Mouse (Mus musculus) hindbrain, embryonic 15.5 days (tissue): ENCODE data around the gene Rabl2. TPM values are rescaled to one million over a fixed set of nuclear protein-coding genes. Genes with fewer than 3 reads are reported as not detected.

Experiments used
- ATAC-seq: fragments of 200-750 bp; cut with Nextera tagmentation; 2 replicates; pipeline ENCODE4 v1.8.0; 2017; ENCODE audit warnings: low read depth, moderate number of reproducible peaks, moderate TSS enrichment; ENCODE audit not compliant: low FRiP score
- H3K27ac ChIP-seq: fragments of 300-500 bp; sonication (generic); replicated peaks from 2 replicates; pipeline ENCODE4 v1.5.1; 2015; ENCODE audit warnings: mild to moderate bottlenecking, inconsistent platforms
- H3K27me3 ChIP-seq: fragments of 300-500 bp; sonication (generic); 2 replicates; pipeline ENCODE4 v1.6.1; 2015; ENCODE audit warnings: control low read depth, inconsistent platforms
- H3K36me3 ChIP-seq: fragments of 300-500 bp; sonication (generic); 2 replicates; pipeline ENCODE4 v1.6.1; 2015; ENCODE audit warnings: control low read depth, inconsistent platforms
- H3K4me1 ChIP-seq: fragments of 300-500 bp; sonication (generic); replicated peaks from 2 replicates; pipeline ENCODE4 v1.6.1; 2015; ENCODE audit warnings: control low read depth, inconsistent platforms
- H3K4me2 ChIP-seq: fragments of 300-500 bp; sonication (generic); 2 replicates; pipeline ENCODE4 v1.6.1; 2015; ENCODE audit warnings: moderate library complexity, mild to moderate bottlenecking, inconsistent platforms
- H3K4me3 ChIP-seq: fragments of 300-500 bp; sonication (generic); 2 replicates; pipeline ENCODE4 v1.5.1; 2015; ENCODE audit warnings: mild to moderate bottlenecking, inconsistent platforms
- H3K9ac ChIP-seq: fragments of 300-500 bp; sonication (generic); 2 replicates; pipeline ENCODE4 v1.6.1; 2015; ENCODE audit warnings: inconsistent platforms
- H3K9me3 ChIP-seq: fragments of 300-500 bp; sonication (generic); 2 replicates; pipeline ENCODE4 v1.6.1; 2016; ENCODE audit warnings: control low read depth, inconsistent platforms
- WGBS: fragments of 180-500 bp; shearing (Covaris S2); methylation state at CpG from one replicate; pipeline ENCODE4 v1.1.7; 2015; 5-methylcytosine and 5-hydroxymethylcytosine counted together
- polyA plus RNA-seq: library from polyadenylated mRNA; unstranded; fragments of >200 nt; fragmentation: Nextera tagmentation; extraction: Ambion mirVana; gene quantifications from 2 replicates; pipeline ENCODE4 v1.2.1, GENCODE M21; 2015

Rabl2 gene
- polyA plus RNA-seq, 1 experiment from 2014 or later: 86.2 TPM

DNA sequence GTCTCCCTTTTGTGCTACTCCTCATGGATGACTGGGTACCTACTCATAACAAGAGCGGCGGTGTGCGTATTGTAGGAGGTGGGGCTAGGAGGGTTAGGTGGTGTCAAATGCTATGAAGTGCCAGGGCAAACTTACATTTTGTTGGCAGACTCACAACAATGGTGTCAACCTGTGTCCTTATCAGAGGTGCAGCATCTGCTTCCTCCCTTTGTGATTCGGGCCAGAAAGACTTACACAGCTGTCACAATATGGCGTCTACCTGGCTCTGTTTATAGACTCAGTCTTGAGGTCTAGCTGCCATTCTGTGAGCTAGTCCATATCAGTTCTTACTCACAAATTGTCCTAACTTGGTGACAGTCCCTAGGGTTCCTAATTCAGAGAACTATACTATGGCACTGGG is 6.6 kb downstream of the Rabl2 start:
- no peak overlapping the region for H3K27ac ChIP-seq
- no peaks in the 10 kb centered on the region for H3K9me3 ChIP-seq
- no peak overlapping the region for H3K4me2 ChIP-seq
- H3K9ac ChIP-seq: no peak overlapping the region
- no peak overlapping the region for H3K4me3 ChIP-seq
- H3K4me1 ChIP-seq: peaks cover 4% of the 10 kb centered on the region
- no peaks in the 10 kb centered on the region for H3K27me3 ChIP-seq
- H3K36me3 ChIP-seq: peaks cover 31% of the 10 kb centered on the region
- 83% methylated on average over 5 of the region's 5 CpGs for WGBS
- no peak for ATAC-seq

DNA sequence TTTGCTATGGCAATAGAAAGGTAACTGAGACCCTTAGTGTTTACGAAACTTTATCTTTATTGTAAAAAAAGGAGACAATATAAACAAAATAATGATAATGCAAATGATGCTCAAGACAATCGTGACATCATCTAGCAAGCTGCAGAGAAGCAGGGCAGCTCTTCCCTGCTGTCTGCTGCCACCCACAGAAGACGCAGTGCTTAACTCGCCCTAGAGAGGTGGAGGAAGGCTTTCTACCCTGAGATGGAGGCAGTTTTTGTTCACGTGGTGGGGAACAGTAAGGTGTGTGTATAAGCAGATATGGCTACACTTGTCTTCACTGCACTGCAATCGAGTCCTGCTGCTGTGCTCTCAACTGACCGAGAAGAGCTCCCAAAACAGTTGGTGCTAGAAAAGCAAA is 9.2 kb downstream of the Rabl2 start:
- WGBS: 92% methylated on average over 7 of the region's 7 CpGs
- ATAC-seq: no peak

DNA sequence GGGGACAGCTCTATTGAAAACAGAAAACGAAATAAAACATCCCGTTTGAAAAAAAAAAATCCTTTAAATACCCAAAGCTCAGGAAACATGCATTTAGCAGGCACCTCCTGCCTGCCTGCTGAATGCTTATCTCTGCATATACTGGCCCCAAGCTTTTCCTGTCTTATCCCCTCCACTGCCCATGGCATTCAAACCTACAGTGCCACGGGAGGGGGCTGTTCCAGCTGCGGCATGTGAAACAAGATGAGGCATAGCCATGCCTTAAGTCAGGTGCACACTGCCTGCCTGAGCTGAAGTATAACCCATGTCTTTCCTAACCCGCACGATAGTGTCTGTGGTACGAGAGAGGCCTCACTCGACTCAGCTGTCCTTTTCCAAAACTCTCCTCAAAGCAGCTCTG is 19.6 kb downstream of the Rabl2 start:
- Histone ChIP-seq H3K27me3 (no peaks in the 10 kb centered on the region), H3K4me2 (no peak overlapping the region), H3K27ac (no peak overlapping the region), H3K9me3 (no peaks in the 10 kb centered on the region), H3K9ac (no peak overlapping the region), H3K36me3 (no peaks in the 10 kb centered on the region), H3K4me3 (no peak overlapping the region), H3K4me1 (no peaks in the 10 kb centered on the region)
- ATAC-seq: no peak
- 80% methylated on average over 8 of the region's 8 CpGs for WGBS

More for the DNA sequence above, 9.2 kb downstream of the Rabl2 start:
- no peak overlapping the region for H3K27ac ChIP-seq
- H3K9ac ChIP-seq: no peak overlapping the region
- H3K27me3 ChIP-seq: no peaks in the 10 kb centered on the region
- H3K4me1 ChIP-seq: no peaks in the 10 kb centered on the region
- no peak overlapping the region for H3K4me2 ChIP-seq
- H3K4me3 ChIP-seq: no peak overlapping the region
- H3K9me3 ChIP-seq: no peaks in the 10 kb centered on the region
- H3K36me3 ChIP-seq: peaks cover 27% of the 10 kb centered on the region

DNA sequence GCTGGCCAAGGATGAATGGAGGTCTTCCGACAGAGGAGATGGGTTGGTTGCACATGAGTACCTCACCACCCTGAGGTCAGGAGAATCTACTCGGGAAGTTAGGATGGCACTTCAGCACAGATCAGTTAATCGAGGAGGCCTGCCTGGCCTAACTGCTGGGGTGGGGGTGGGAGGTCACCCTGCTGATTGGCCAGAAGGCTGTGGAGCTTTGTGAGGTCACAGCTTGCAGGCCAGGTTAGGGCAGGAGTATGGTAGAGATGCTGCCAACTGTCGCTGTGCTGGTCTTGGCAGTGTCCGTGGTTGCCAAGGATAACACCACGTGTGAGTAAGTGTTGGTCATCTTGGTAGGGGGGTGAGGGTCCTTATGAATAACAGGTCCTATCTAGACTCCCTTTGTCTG is 23.6 kb downstream of the Rabl2 start, which contains the start of gene Acr:
Acr (plus strand) TSS at position 213 of the 400 bp plus-strand sequence.
- Histone ChIP-seq H3K27me3 (no peaks in the 10 kb centered on the region), H3K27ac (no peak within 1 kb of the TSS), H3K4me2 (no peak within 1 kb of the TSS), H3K9ac (no peak within 1 kb of the TSS), H3K9me3 (no peaks in the 10 kb centered on the region), H3K36me3 (no peaks in the 10 kb centered on the region), H3K4me1 (no peaks in the 10 kb centered on the region), H3K4me3 (no peak within 1 kb of the TSS)
- WGBS: 92% methylated on average over 6 of the region's 6 CpGs
- ATAC-seq: no peak

DNA sequence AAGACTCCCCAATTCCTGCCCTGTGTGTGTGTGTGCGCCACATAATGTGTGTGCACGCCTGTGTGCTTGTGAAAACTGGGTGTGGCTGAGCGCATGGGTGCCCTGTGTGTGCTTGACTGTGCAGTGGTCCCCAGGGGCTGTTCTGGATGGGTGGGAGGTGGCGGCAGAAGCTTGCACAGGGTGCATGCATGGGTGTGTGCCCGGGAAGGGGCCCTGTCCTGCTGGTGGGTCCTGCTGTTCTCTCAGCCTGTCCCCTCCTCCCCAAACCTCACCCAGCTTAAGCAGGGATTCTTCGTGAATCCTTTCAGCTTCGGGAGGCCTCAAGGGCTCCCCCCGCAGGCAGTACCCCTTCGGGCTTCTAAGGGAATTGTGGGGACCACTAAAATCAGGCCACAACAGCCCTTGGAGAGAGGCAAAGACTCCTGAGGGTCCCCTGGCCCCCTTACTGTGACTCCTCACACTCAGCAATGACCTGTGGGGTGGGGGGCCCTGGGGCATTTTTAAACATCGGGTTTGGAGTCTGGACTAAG is 32.5 kb downstream of the Rabl2 start:
- peaks cover 30% of the 10 kb centered on the region for H3K27me3 ChIP-seq
- H3K9me3 ChIP-seq: no peaks in the 10 kb centered on the region
- 44% methylated on average over 10 of the region's 10 CpGs for whole genome bisulfite sequencing
- no peak overlapping the region for H3K9ac ChIP-seq
- no peak overlapping the region for H3K27ac ChIP-seq
- H3K4me3 ChIP-seq: no peak overlapping the region
- no peak overlapping the region for H3K4me2 ChIP-seq
- no peak for ATAC-seq
- no peaks in the 10 kb centered on the region for H3K36me3 ChIP-seq
- peaks cover 23% of the 10 kb centered on the region for H3K4me1 ChIP-seq

DNA sequence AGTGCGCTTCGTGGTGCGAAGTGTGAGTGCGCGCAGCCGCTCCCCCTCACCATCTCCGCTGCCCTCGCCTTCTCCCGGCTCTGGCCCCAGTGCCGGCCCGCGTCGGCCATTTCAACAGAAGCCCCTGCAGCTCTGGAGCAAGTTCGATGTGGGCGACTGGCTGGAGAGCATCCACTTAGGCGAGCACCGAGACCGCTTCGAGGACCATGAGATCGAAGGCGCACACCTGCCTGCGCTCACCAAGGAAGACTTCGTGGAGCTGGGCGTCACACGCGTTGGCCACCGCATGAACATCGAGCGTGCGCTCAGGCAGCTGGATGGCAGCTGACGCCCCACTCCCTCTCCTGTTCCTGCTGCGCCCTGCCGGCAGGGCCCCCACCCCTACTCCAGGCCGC is 33.7 kb downstream of the Rabl2 start:
- H3K4me3 ChIP-seq: peak overlapping the region; percentile 8; the same call in 1 of the 2 replicates
- no peak overlapping the region for H3K27ac ChIP-seq
- H3K27me3 ChIP-seq: peaks cover 30% of the 10 kb centered on the region
- 11% methylated on average over 33 of the region's 34 CpGs for WGBS
- H3K4me2 ChIP-seq: peak overlapping the region; percentile 44
- no peaks in the 10 kb centered on the region for H3K36me3 ChIP-seq
- H3K9me3 ChIP-seq: no peaks in the 10 kb centered on the region
- ATAC-seq: no peak
- peaks cover 23% of the 10 kb centered on the region for H3K4me1 ChIP-seq
- no peak overlapping the region for H3K9ac ChIP-seq

DNA sequence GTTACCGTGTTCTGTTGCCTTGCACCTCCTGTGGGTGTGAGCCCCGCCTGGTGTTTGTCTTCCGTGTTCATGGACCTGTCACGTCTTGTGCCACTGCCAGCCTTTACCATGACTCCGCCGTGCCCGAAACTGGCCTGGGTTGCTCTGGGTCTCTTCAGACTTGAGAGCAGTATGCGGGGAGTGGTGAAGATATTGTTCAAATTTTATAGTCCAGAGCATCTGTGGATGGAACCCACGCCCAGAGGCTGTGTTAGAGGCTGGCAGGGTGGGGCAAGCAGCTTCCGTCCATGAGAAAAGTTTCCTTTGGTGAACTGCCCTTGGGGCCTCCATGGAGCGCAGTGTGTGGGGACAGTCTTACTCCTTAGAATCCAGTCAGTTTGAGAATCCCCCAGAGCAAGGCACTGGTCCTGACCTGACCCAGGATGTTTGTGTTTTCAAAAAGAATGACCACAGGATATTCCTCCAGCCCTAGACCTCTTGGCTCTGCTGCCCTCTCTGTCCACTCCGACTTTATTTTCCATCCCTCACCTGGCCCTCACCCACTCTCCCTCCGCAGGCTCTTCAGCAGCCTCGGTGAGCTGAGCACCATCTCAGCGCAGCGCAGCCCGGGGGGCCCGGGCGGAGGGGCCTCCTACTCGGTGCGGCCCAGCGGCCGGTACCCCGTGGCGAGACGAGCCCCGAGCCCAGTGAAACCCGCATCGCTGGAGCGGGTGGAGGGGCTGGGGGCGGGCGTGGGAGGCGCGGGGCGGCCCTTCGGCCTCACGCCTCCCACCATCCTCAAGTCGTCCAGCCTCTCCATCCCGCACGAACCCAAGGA is 34.3 kb downstream of the Rabl2 start:
- 18% methylated on average over 40 of the region's 40 CpGs for WGBS
- Histone ChIP-seq H3K4me1 (peaks cover 23% of the 10 kb centered on the region), H3K9ac (no peak overlapping the region), H3K4me3 (peak overlapping the region; percentile 8; the same call in 1 of the 2 replicates), H3K27me3 (peaks cover 30% of the 10 kb centered on the region), H3K9me3 (no peaks in the 10 kb centered on the region), H3K36me3 (no peaks in the 10 kb centered on the region), H3K4me2 (peak overlapping the region; percentile 44), H3K27ac (no peak overlapping the region)
- ATAC-seq: peak; percentile 39; the same call in 1 of the 2 replicates

DNA sequence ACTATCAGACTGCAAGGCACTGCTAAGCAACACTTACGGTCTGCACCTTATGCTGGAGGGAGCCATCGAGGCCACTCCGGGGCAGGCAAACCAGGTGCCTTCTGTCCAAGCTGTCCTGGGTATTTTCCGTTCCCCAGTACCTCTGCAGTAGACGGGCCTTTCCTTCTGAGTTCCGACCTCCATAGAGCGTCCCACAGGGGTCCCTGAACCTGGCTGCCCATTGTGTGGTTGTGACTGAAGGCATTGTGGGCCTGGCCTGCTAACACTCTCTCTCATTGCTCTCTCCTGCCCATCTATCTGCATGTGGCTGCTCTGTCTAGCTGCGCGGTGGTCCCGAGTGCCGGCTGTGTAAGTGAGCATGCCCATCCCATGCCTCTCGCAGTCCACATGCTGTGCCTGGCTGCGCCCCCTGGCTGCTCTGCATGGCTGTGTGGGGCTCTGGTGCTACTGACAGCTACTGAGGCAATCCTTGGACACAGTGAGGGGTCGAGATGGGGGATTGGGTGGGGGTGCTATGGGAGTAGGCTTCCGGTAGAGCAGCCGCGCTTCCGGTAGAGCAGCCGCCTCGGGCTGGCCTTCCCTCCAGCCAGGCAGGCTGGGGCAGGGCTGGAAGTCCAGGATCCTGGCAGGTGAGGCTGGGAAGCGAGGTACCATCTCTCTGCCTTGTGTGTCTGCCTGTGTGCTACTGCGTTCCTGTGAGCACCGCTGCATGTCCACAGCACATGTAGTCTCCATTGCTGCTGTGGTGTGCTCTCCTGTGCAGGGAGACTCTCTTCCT is 35.1 kb downstream of the Rabl2 start:
- no peak overlapping the region for H3K27ac ChIP-seq
- no peak overlapping the region for H3K9ac ChIP-seq
- 23% methylated on average over 22 of the region's 23 CpGs for WGBS
- no peaks in the 10 kb centered on the region for H3K36me3 ChIP-seq
- H3K4me2 ChIP-seq: peak overlapping the region; percentile 28; the same call in 1 of the 2 replicates
- peaks cover 30% of the 10 kb centered on the region for H3K27me3 ChIP-seq
- ATAC-seq: peak; percentile 55; the same call in 1 of the 2 replicates
- H3K4me3 ChIP-seq: no peak overlapping the region
- no peaks in the 10 kb centered on the region for H3K9me3 ChIP-seq
- H3K4me1 ChIP-seq: peaks cover 23% of the 10 kb centered on the region

DNA sequence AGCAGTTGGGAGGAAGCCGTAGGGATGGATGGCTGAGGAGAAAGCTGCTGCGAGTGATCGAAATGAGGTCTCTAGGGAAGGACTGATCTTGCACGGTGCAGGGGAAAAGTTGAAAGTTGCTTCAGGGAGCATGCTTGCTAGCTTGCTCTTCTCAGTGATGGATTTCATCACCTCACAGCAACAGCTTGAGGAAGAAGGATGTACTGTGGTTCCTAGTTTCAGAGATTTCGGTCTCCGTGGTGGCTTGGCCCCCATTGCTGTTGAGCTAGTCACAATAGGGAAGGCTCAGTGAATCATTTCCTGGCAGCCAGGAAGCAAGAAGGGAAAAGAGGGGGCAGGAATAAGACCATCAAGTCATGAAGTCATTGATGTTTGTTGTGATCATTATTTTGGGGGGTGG is 36.1 kb downstream of the Rabl2 start:
- Histone ChIP-seq H3K9ac (no peak overlapping the region), H3K36me3 (no peaks in the 10 kb centered on the region; the same call in 1 of the 2 replicates), H3K4me2 (no peak overlapping the region), H3K27ac (no peak overlapping the region), H3K27me3 (peaks cover 30% of the 10 kb centered on the region), H3K4me1 (peaks cover 23% of the 10 kb centered on the region), H3K4me3 (no peak overlapping the region), H3K9me3 (no peaks in the 10 kb centered on the region)
- no peak for ATAC-seq
- WGBS: 77% methylated on average over 6 of the region's 6 CpGs

DNA sequence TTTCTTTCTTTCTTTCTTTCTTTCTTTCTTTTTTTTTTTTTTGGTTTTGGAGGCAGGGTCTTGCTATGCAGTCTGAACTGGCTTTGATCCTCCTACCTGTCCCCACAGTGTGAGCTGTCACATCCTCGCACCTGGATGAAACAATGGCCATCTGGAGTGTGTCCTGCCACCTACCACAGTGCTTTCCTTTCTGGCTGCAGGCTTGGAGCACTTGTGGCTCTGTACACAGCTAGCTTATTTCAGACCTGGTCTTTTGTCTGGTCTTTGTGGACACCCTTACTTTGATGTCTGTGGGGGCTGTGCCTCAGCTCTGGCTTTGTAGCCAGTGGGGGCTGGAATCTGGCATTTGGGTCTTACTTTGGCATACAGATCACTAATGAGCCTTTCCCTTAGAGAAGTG is 40.0 kb downstream of the Rabl2 start:
- Histone ChIP-seq H3K27me3 (peaks cover 11% of the 10 kb centered on the region), H3K9ac (no peak overlapping the region), H3K27ac (no peak overlapping the region), H3K4me3 (no peak overlapping the region), H3K4me1 (peaks cover 30% of the 10 kb centered on the region), H3K36me3 (peaks cover 3% of the 10 kb centered on the region; the same call in 1 of the 2 replicates), H3K4me2 (no peak overlapping the region), H3K9me3 (no peaks in the 10 kb centered on the region)
- no peak for ATAC-seq
- 96% methylated on average over 1 of the region's 1 CpGs for WGBS

DNA sequence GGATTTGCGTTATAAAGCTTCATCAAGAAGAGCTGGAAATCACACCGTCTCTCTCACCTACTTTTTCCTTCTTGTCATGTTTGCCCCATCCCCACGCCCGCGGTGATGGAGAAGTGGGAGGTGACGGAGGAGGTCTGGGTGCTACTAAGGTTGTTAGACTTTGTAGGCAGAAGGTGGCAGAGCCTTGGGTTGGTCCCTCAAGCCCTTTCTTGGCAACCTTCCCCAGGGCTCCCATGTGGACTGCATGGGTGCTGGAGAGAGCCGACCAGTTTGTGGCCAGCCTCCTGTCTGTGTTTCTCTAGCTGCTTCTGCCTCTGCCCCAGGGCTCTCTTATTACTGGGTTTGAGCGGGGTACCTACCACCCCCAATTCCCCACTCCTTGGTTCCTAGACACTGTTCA is 41.2 kb downstream of the Rabl2 start:
- H3K27ac ChIP-seq: no peak overlapping the region
- H3K36me3 ChIP-seq: peaks cover 3% of the 10 kb centered on the region; the same call in 1 of the 2 replicates
- H3K27me3 ChIP-seq: peaks cover 2% of the 10 kb centered on the region
- H3K4me2 ChIP-seq: no peak overlapping the region
- peaks cover 23% of the 10 kb centered on the region for H3K4me1 ChIP-seq
- WGBS: 92% methylated on average over 8 of the region's 8 CpGs
- no peak overlapping the region for H3K9ac ChIP-seq
- ATAC-seq: no peak
- no peaks in the 10 kb centered on the region for H3K9me3 ChIP-seq
- no peak overlapping the region for H3K4me3 ChIP-seq

DNA sequence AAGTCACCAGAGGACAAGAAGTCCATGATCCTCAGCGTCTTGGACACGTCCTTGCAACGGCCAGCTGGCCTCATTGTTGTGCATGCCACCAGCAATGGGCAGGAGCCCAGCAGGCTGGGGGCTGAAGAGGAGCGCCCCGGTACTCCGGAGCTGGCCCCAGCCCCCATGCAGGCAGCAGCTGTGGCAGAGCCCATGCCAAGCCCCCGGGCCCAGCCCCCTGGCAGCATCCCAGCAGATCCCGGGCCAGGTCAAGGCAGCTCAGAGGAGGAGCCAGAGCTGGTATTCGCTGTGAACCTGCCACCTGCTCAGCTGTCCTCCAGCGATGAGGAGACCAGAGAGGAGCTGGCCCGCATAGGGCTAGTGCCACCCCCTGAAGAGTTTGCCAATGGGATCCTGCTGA is 42.9 kb downstream of the Rabl2 start:
- Histone ChIP-seq H3K36me3 (peaks cover 3% of the 10 kb centered on the region; the same call in 1 of the 2 replicates), H3K27ac (peak overlapping the region; percentile 53), H3K9me3 (no peaks in the 10 kb centered on the region), H3K9ac (no peak overlapping the region), H3K27me3 (no peaks in the 10 kb centered on the region), H3K4me2 (peak overlapping the region; percentile 45), H3K4me3 (no peak overlapping the region), H3K4me1 (peaks cover 23% of the 10 kb centered on the region)
- 27% methylated on average over 11 of the region's 11 CpGs for WGBS
- ATAC-seq: peak; percentile 79
